Mouse (Mus musculus) left cerebral cortex, adult 6 months (tissue): ENCODE measurements around the gene Homez. TPM values are rescaled to one million over a fixed set of nuclear protein-coding genes. Genes with fewer than 3 reads are reported as not detected.

Experiments used
- long read RNA-seq, 2 experiments: library from polyadenylated mRNA; unstranded; transcript quantifications; one replicate each; pipeline ENCODE4 v2.0.0; 2019 to 2020
- polyA plus RNA-seq: library from polyadenylated mRNA; unstranded; fragments of <200 nt; fragmentation: Nextera tagmentation; gene quantifications from 2 replicates; pipeline ENCODE4 v1.2.3, GENCODE M21; 2021

Homez gene
- 5.8 and 7.3 TPM in 2 replicates for polyA plus RNA-seq
- long read RNA-seq, experiment 1, full-length matches to known transcripts = 55 of 59 reads
- long read RNA-seq, experiment 1, partial matches to known transcripts = 0 of 59 reads
- long read RNA-seq, experiment 1, other reads (novel, unspliced or antisense) = 4 of 59 reads
- long read RNA-seq, experiment 2, full-length matches to known transcripts = 5 of 8 reads
- long read RNA-seq, experiment 2, partial matches to known transcripts = 0 of 8 reads
- long read RNA-seq, experiment 2, other reads (novel, unspliced or antisense) = 3 of 8 reads

GRCm38 (mm10) chr14:54870861-54871260 lies at the start of gene Homez:
TSS of gene Homez (minus strand) at chr14:54870961.

GRCm38 (mm10) chr14:54912886-54913285 lies 42.1 kb upstream of the Homez start, which contains the start of gene Slc22a17:
TSS of gene Slc22a17 (minus strand) at chr14:54913132.

GRCm38 (mm10) chr14:54892200-54892599 lies 21.4 kb upstream of the Homez start, which contains the start of gene Pabpn1:
TSS of gene Pabpn1 (plus strand) at chr14:54892500.

GRCm38 (mm10) chr14:54883154-54884021 lies 12.6 kb upstream of the Homez start, which contains the start of the genes Bcl2l2 and Gm20521:
TSS of gene Bcl2l2 (plus strand) at chr14:54883377.
TSS of gene Gm20521 (plus strand) at chr14:54883441.

GRCm38 (mm10) chr14:54877048-54877715 lies 6.4 kb upstream of the Homez start, which contains the start of gene Ppp1r3e:
TSS of gene Ppp1r3e (minus strand) at chr14:54877550.

GRCm38 (mm10) chr14:54813991-54814390 lies 56.8 kb downstream of the Homez start, which contains the start of gene Rnf212b:
TSS of gene Rnf212b (plus strand) at chr14:54814141.

Other genes with a start within 250 kb of the Homez start
- gene Psmb11, start 249.5 kb downstream of the Homez start, polyA plus RNA-seq = 0.05 and 0.11 TPM in 2 replicates
- not detected in 2 replicates for gene Gm17606, start 230.0 kb downstream of the Homez start, polyA plus RNA-seq
- 0.64 and 0.83 TPM in 2 replicates for gene Cdh24, start 229.6 kb downstream of the Homez start, polyA plus RNA-seq
- gene 1700123O20Rik, start 184.7 kb downstream of the Homez start, polyA plus RNA-seq = 44.0 and 47.2 TPM in 2 replicates
- 28.3 and 32.9 TPM in 2 replicates for gene Acin1, start 184.0 kb downstream of the Homez start, polyA plus RNA-seq
- gene Gm29776, start 172.1 kb downstream of the Homez start, polyA plus RNA-seq = not detected in 2 replicates
- gene Cebpe, start 158.8 kb downstream of the Homez start, polyA plus RNA-seq = not detected in 2 replicates
- gene Slc7a8, start 89.0 kb downstream of the Homez start, polyA plus RNA-seq = 17.7 and 25.0 TPM in 2 replicates
- 0.10 TPM in 1 of 2 replicates, not detected in the other for gene Rnf212b, start 56.8 kb downstream of the Homez start, polyA plus RNA-seq
- gene Ppp1r3e, start 6.6 kb upstream of the Homez start, polyA plus RNA-seq = 3.4 and 6.9 TPM in 2 replicates
- gene Bcl2l2, start 12.4 kb upstream of the Homez start, polyA plus RNA-seq = 7.9 and 8.1 TPM in 2 replicates
- not detected in 2 replicates for gene Gm20521, start 12.5 kb upstream of the Homez start, polyA plus RNA-seq
- gene Pabpn1, start 21.5 kb upstream of the Homez start, polyA plus RNA-seq = 17.4 and 22.3 TPM in 2 replicates
- 131 and 194 TPM in 2 replicates for gene Slc22a17, start 42.2 kb upstream of the Homez start, polyA plus RNA-seq
- gene Efs, start 55.2 kb upstream of the Homez start, polyA plus RNA-seq = 0.77 and 5.0 TPM in 2 replicates
- gene Il25, start 61.7 kb upstream of the Homez start, polyA plus RNA-seq = 0.10 and 0.20 TPM in 2 replicates
- gene Cmtm5, start 65.3 kb upstream of the Homez start, polyA plus RNA-seq = 87.7 and 132 TPM in 2 replicates
- 2.0 and 8.2 TPM in 2 replicates for gene Myh6, start 96.0 kb upstream of the Homez start, polyA plus RNA-seq
- gene Gm17428, start 106.0 kb upstream of the Homez start, polyA plus RNA-seq = not detected in 2 replicates
- 25.4 and 42.9 TPM in 2 replicates for gene Myh7, start 123.7 kb upstream of the Homez start, polyA plus RNA-seq
- 55.7 and 61.3 TPM in 2 replicates for gene Ngdn, start 144.5 kb upstream of the Homez start, polyA plus RNA-seq
- gene Zfhx2, start 221.4 kb upstream of the Homez start, polyA plus RNA-seq = 2.4 and 4.6 TPM in 2 replicates
- 16.3 and 18.9 TPM in 2 replicates for gene Thtpa, start 223.8 kb upstream of the Homez start, polyA plus RNA-seq
- 1.0 and 1.1 TPM in 2 replicates for gene Ap1g2, start 235.6 kb upstream of the Homez start, polyA plus RNA-seq
- 27.4 and 43.5 TPM in 2 replicates for gene Jph4, start 246.0 kb upstream of the Homez start, polyA plus RNA-seq